Mouse (Mus musculus) MEL (cell line): ENCODE results near the gene Usp42. TPM values are rescaled to one million over a fixed set of nuclear protein-coding genes. Genes with fewer than 3 reads are reported as not detected.
A peak's percentile ranks its signal among the peaks of the same experiment; 100 is the strongest.

Experiments used
- DNase-seq: peaks from one replicate; pipeline ENCODE4 v3.0.0; 2011; ENCODE audit warnings: low read depth, low spot score
- H3K27ac ChIP-seq: 2 replicates; pipeline ENCODE4 v1.5.1; 2012; ENCODE audit warnings: low read depth, mild to moderate bottlenecking, control low read depth, low read length, moderate library complexity; ENCODE audit not compliant: control insufficient read depth
- H3K27me3 ChIP-seq, 2 experiments: fragments of 150-350 bp in 1 of 2; sonication (generic) in 1 of 2; 2 replicates each; pipeline ENCODE4 v1.6.1; 2012; ENCODE audit warnings: low read length in 2 of 2, mild to moderate bottlenecking in 2 of 2, improper control_type of control experiment in 1 of 2, moderate library complexity in 1 of 2; ENCODE audit not compliant: insufficient read depth in 2 of 2, control insufficient read depth in 1 of 2
- H3K36me3 ChIP-seq, 2 experiments: 2 replicates each; pipeline ENCODE4 v1.6.1; 2012 to 2014; ENCODE audit warnings: low read length in 2 of 2, improper control_type of control experiment in 1 of 2, inconsistent platforms in 1 of 2, mild to moderate bottlenecking in 1 of 2; ENCODE audit not compliant: insufficient read depth in 2 of 2, control insufficient read depth in 1 of 2
- H3K4me1 ChIP-seq, 2 experiments: fragments of 150-350 bp in 1 of 2; sonication (generic) in 1 of 2; 2 replicates each; pipeline ENCODE4 v1.6.1; 2012; ENCODE audit warnings: low read length in 2 of 2, improper control_type of control experiment in 1 of 2, mild to moderate bottlenecking in 1 of 2; ENCODE audit not compliant: insufficient read depth in 2 of 2, control insufficient read depth in 1 of 2
- H3K4me3 ChIP-seq, 2 experiments: fragments of 150-350 bp in 1 of 2; sonication (generic) in 1 of 2; 2 replicates each; pipeline ENCODE4 v1.5.1; 2012; ENCODE audit warnings: low read depth in 2 of 2, low read length in 2 of 2, mild to moderate bottlenecking in 2 of 2, moderate library complexity in 2 of 2, control low read depth in 1 of 2, improper control_type of control experiment in 1 of 2; ENCODE audit not compliant: control insufficient read depth in 1 of 2, insufficient read depth in 1 of 2
- H3K79me2 ChIP-seq: 2 replicates; pipeline ENCODE4 v1.6.1; 2012; ENCODE audit warnings: mild to moderate bottlenecking, low read length, moderate library complexity; ENCODE audit not compliant: control insufficient read depth, poor library complexity, insufficient read depth
- H3K9ac ChIP-seq: 2 replicates; pipeline ENCODE4 v1.6.1; 2012; ENCODE audit warnings: low read depth, mild to moderate bottlenecking, control low read depth, low read length, moderate library complexity; ENCODE audit not compliant: control insufficient read depth, poor library complexity, severe bottlenecking
- H3K9me3 ChIP-seq: fragments of 150-350 bp; sonication (generic); replicated peaks from 2 replicates; pipeline ENCODE4 v1.6.1; 2012; ENCODE audit warnings: mild to moderate bottlenecking, low read length, improper control_type of control experiment, moderate library complexity; ENCODE audit not compliant: insufficient read depth
- BHLHE40 ChIP-seq: IDR thresholded peaks from 2 replicates; pipeline ENCODE4 v1.6.1; 2012; ENCODE audit warnings: low read depth, mild to moderate bottlenecking, inconsistent platforms, low read length, improper control_type of control experiment, borderline replicate concordance
- CHD1 ChIP-seq: IDR thresholded peaks from 2 replicates; pipeline ENCODE4 v1.6.1; 2012; ENCODE audit warnings: low read depth, mild to moderate bottlenecking, inconsistent platforms, low read length, improper control_type of control experiment
- CHD2 ChIP-seq: IDR thresholded peaks from 2 replicates; pipeline ENCODE4 v1.6.1; 2011; ENCODE audit warnings: low read length, improper control_type of control experiment
- ELF1 ChIP-seq: IDR thresholded peaks from 2 replicates; pipeline ENCODE4 v1.6.1; 2014; ENCODE audit warnings: low read depth, mild to moderate bottlenecking, inconsistent platforms, low read length, improper control_type of control experiment, moderate library complexity
- EP300 ChIP-seq, 2 experiments: IDR thresholded peaks; 2 replicates each; pipeline ENCODE4 v1.6.1; 2011; ENCODE audit warnings: improper control_type of control experiment in 2 of 2, low read length in 2 of 2, low read depth in 1 of 2, mild to moderate bottlenecking in 1 of 2
- GABPA ChIP-seq: IDR thresholded peaks from 2 replicates; pipeline ENCODE4 v1.6.1; 2012; ENCODE audit warnings: low read depth, mild to moderate bottlenecking, inconsistent platforms, low read length, improper control_type of control experiment, moderate library complexity
- HCFC1 ChIP-seq: IDR thresholded peaks from 2 replicates; pipeline ENCODE4 v1.6.1; 2012; ENCODE audit warnings: low read depth, mild to moderate bottlenecking, inconsistent platforms, low read length, improper control_type of control experiment, moderate library complexity
- JUND ChIP-seq: IDR thresholded peaks from 2 replicates; pipeline ENCODE4 v1.6.1; 2011; ENCODE audit warnings: low read depth, mild to moderate bottlenecking, improper control_type of control experiment, low read length
- KAT2A ChIP-seq: conservative IDR thresholded peaks from 2 replicates; pipeline ENCODE4 v1.6.1; 2012; ENCODE audit warnings: low read depth, low read length, improper control_type of control experiment, inconsistent platforms
- MAZ ChIP-seq: IDR thresholded peaks from 2 replicates; pipeline ENCODE4 v1.6.1; 2012; ENCODE audit warnings: low read depth, mild to moderate bottlenecking, inconsistent platforms, low read length, improper control_type of control experiment
- MEF2A ChIP-seq: IDR thresholded peaks from 2 replicates; pipeline ENCODE4 v1.6.1; 2014; ENCODE audit warnings: low read depth, mild to moderate bottlenecking, inconsistent platforms, low read length, improper control_type of control experiment; ENCODE audit not compliant: poor library complexity, insufficient replicate concordance, severe bottlenecking; ENCODE audit errors: extremely low read depth
- MXI1 ChIP-seq: IDR thresholded peaks from 2 replicates; pipeline ENCODE4 v1.6.1; 2011; ENCODE audit warnings: mild to moderate bottlenecking, low read depth, low read length, improper control_type of control experiment
- MYB ChIP-seq: IDR thresholded peaks from 2 replicates; pipeline ENCODE4 v1.6.1; 2011; ENCODE audit warnings: mild to moderate bottlenecking, low read depth, low read length, improper control_type of control experiment
- MYC ChIP-seq: IDR thresholded peaks from 2 replicates; pipeline ENCODE4 v1.6.1; 2011; ENCODE audit warnings: low read depth, mild to moderate bottlenecking, low read length, improper control_type of control experiment, moderate library complexity
- NRF1 ChIP-seq: IDR thresholded peaks from 2 replicates; pipeline ENCODE4 v1.6.1; 2014; ENCODE audit warnings: low read depth, mild to moderate bottlenecking, inconsistent platforms, low read length, improper control_type of control experiment, moderate library complexity; ENCODE audit not compliant: poor library complexity, insufficient read depth, severe bottlenecking
- POLR2A ChIP-seq, 2 experiments: IDR thresholded peaks; 2 replicates each; pipeline ENCODE4 v1.6.1; 2011 to 2012; ENCODE audit warnings: low read length in 2 of 2, mild to moderate bottlenecking in 2 of 2, control low read depth in 1 of 2, improper control_type of control experiment in 1 of 2, low read depth in 1 of 2, moderate library complexity in 1 of 2; ENCODE audit not compliant: control insufficient read depth in 1 of 2, insufficient read depth in 1 of 2, poor library complexity in 1 of 2
- POLR2AphosphoS5 ChIP-seq: IDR thresholded peaks from 2 replicates; pipeline ENCODE4 v1.6.1; 2012; ENCODE audit warnings: low read depth, borderline replicate concordance, mild to moderate bottlenecking, inconsistent platforms, low read length, moderate library complexity, mixed read lengths
- RCOR1 ChIP-seq: IDR thresholded peaks from 2 replicates; pipeline ENCODE4 v1.6.1; 2012; ENCODE audit warnings: low read depth, mild to moderate bottlenecking, inconsistent platforms, low read length, improper control_type of control experiment
- SIN3A ChIP-seq: IDR thresholded peaks from 2 replicates; pipeline ENCODE4 v1.6.1; 2012; ENCODE audit warnings: low read length, improper control_type of control experiment, inconsistent platforms
- TCF12 ChIP-seq: IDR thresholded peaks from 2 replicates; pipeline ENCODE4 v1.6.1; 2014; ENCODE audit warnings: low read depth, mild to moderate bottlenecking, inconsistent platforms, low read length, improper control_type of control experiment, moderate library complexity
- UBTF ChIP-seq: IDR thresholded peaks from 2 replicates; pipeline ENCODE4 v1.6.1; 2012; ENCODE audit warnings: low read depth, mild to moderate bottlenecking, inconsistent platforms, low read length, improper control_type of control experiment, moderate library complexity, borderline replicate concordance; ENCODE audit not compliant: insufficient read depth
- USF1 ChIP-seq: IDR thresholded peaks from 2 replicates; pipeline ENCODE4 v1.6.1; 2014; ENCODE audit warnings: low read depth, mild to moderate bottlenecking, inconsistent platforms, low read length, improper control_type of control experiment, moderate library complexity
- ZC3H11A ChIP-seq: IDR thresholded peaks from 2 replicates; pipeline ENCODE4 v1.6.1; 2012; ENCODE audit warnings: low read depth, mild to moderate bottlenecking, inconsistent platforms, low read length, improper control_type of control experiment
- ZMIZ1 ChIP-seq: IDR thresholded peaks from 2 replicates; pipeline ENCODE4 v1.6.1; 2012; ENCODE audit warnings: low read depth, mild to moderate bottlenecking, inconsistent platforms, low read length, improper control_type of control experiment, moderate library complexity
- ZNF384 ChIP-seq: IDR thresholded peaks from 2 replicates; pipeline ENCODE4 v1.6.1; 2012; ENCODE audit warnings: low read depth, mild to moderate bottlenecking, inconsistent platforms, low read length, improper control_type of control experiment
- polyA plus RNA-seq, 2 experiments: library from polyadenylated mRNA; stranded (reverse) in 1 of 2; unstranded in 1 of 2; fragments of >175 nt in 1 of 2; fragments of >200 nt in 1 of 2; gene quantifications; 2 replicates each; pipeline versions ENCODE4 v1.2.1 to v1.2.4; 2012; ENCODE audit warnings: low replicate concordance in 2 of 2, low read depth in 1 of 2; ENCODE audit not compliant: insufficient read length in 2 of 2, insufficient read depth in 1 of 2, missing spikeins in 1 of 2
- total RNA-seq: library from RNA; depleted of rRNA; stranded (reverse); fragments of 300-350 nt; gene quantifications from 2 replicates; pipeline ENCODE4 v1.2.3, GENCODE M21; 2012

Usp42 gene
- total and polyA plus RNA-seq, 3 experiments: 8.1 to 18.6 TPM; not detected in 1

DNA sequence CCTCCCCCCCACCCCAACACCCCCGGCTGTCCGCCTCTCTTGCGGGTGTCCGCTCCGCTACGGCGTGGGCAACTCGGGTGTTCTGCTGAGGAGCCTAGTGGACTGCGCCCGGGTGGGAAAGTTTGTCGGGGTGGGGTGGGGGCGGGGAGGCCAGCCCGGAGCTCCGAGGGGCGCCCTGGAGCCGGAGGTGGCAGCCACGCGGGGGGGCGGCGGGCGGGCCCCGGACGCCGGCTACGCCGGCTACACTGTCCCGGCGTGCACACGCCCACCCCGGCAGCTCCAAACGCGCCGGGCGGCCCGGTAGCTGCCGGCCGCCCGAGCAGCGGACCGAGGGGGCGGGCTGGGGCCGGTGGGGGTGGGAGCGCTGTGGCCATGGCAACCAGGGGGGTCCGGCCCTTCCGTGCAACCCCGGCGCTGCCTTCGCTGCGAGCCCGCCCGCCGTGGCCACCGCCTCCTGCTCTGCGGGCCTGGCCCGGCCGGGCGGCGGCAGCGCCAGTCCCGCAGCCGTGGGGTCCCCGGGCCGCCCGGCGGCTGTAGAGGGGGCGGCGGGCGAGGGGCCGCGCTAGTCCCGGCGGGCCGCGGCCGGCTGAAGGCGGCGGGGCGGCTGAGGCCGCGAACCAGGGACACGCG lies 482 bp downstream of the Usp42 start:
- Histone ChIP-seq H3K36me3 (peaks cover 2 to 16% of the 10 kb centered on the region in 2 experiments), H3K4me3 (peak overlapping the region; percentile 61 to 85), H3K4me1 (peaks cover 5 to 10% of the 10 kb centered on the region in 2 experiments), H3K9ac (peak overlapping the region; percentile 82), H3K9me3 (no peaks in the 10 kb centered on the region), H3K27me3 (peaks cover 0 to 1% of the 10 kb centered on the region in 2 experiments; a peak in 2 of 4 replicates), H3K79me2 (peaks cover 18% of the 10 kb centered on the region), H3K27ac (peak overlapping the region; percentile 44; the same call in 1 of the 2 replicates)
- TF ChIP-seq TCF12 (no peak), POLR2AphosphoS5 (no peak), JUND (no peak), UBTF (no peak), USF1 (no peak), MEF2A (no peak), ELF1 (no peak), CHD2 (no peak), ZC3H11A (no peak), BHLHE40 (no peak), ZMIZ1 (no peak), MXI1 (no peak)
- peak; percentile 45 for DNase-seq

DNA sequence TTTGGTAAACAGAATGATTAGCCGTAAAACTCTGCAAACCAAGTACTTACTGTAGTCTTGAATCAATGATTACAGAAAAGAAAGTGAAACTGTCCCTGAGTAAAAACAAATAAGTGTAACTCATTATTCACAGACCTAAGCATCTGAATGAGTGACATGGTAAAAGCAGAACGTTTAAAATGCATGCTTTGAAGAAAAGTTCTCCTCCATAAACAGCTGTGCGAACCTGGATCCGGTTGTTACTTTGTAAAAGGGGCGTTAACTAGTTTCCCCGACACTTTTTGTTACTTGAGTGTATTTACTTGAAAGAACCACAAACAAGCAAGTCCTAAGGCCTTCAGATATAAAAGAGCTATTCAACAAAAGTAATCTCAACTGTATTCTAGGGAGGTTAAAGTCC lies 1.2 kb downstream of the Usp42 start:
- Histone ChIP-seq H3K27me3 (no peaks in the 10 kb centered on the region; a peak in 2 of 4 replicates), H3K4me3 (peak overlapping the region; percentile 65 to 85), H3K4me1 (peaks cover 5 to 10% of the 10 kb centered on the region in 2 experiments), H3K9ac (peak overlapping the region; percentile 59), H3K79me2 (peaks cover 18% of the 10 kb centered on the region), H3K27ac (0 out of 2 replicates have a peak overlapping the region, but pooled peaks have one; percentile 29), H3K9me3 (no peaks in the 10 kb centered on the region), H3K36me3 (peaks cover 2 to 16% of the 10 kb centered on the region in 2 experiments)
- peak; percentile 55 for DNase-seq
- TF ChIP-seq MXI1 (peak; percentile 23; the same call in 1 of the 2 replicates), MEF2A (no peak), SIN3A (0 out of 2 replicates have a peak, but pooled peaks have one; percentile 15)

DNA sequence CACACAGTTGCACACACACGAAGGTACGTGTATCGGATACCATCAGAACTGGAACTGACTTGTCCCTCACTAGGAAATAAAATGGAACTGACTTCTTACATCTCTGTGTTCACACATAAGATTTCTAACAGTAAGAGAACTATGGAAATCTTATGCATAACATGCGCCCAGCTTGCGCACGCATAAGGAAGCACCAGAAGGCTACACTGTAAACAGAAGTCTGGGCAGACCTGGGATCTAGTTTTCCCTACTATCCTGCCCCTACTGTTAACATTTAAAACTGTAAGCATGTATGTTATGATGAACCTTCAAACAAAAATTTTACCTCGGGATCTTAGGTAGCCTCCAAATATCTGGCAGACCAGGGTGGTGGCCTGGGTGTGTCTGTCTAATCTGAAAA lies 10.1 kb downstream of the Usp42 start:
- Histone ChIP-seq H3K9me3 (no peaks in the 10 kb centered on the region), H3K36me3 (peaks cover 0 to 26% of the 10 kb centered on the region in 2 experiments; a peak in 2 of 4 replicates), H3K79me2 (no peaks in the 10 kb centered on the region), H3K27me3 (no peaks in the 10 kb centered on the region), H3K27ac (no peak overlapping the region), H3K9ac (no peak overlapping the region), H3K4me1 (no peaks in the 10 kb centered on the region), H3K4me3 (no peak overlapping the region)
- TF ChIP-seq MAZ (no peak), CHD1 (no peak), POLR2A (IDR thresholded peaks at IDR 0.05; ENCODE audit: control insufficient read depth in 1 of 2, insufficient read depth in 1 of 2, low read depth in 1 of 2, low read length in 2 of 2, poor library complexity in 1 of 2) (no peak), BHLHE40 (no peak), RCOR1 (no peak), USF1 (no peak), HCFC1 (no peak), GABPA (no peak), EP300 (IDR thresholded peaks at IDR 0.05; ENCODE audit: low read depth in 1 of 2, low read length in 2 of 2) (no peak), TCF12 (no peak), KAT2A (no peak), NRF1 (no peak), ZNF384 (no peak), MYC (no peak), MYB (no peak), UBTF (no peak)
- DNase-seq: no peak
